Mouse (Mus musculus): Measurements from ENCODE around the gene Gapdh.

DNA sequence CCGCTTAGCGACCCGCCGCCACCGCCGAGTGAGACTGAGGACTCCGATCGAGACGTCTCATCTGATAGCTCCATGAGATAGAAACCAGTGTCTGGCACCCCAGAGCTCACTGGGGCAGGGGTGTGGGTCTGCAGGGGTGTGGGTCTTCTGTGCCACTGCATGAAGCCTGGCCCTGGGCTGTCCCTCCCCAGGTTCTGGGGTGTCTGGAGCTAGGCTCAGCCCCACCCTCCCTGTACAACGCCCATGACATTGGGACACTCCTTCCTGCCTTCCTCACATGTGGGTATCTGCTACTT is 5.8 kb downstream of the Gapdh start:
- no peak for TF ChIP-seq CTCF (IDR thresholded peaks at IDR 0.05; ENCODE audit: low read depth)
- TF ChIP-seq EP300 (IDR thresholded peaks at IDR 0.05; ENCODE audit: low read depth): 0 out of 2 replicates have a peak, but pooled peaks have one; percentile 33
